Mouse (Mus musculus) regulatory T cell (primary cell): ENCODE measurements around the gene Rfx3.

Source experiments
- in situ Hi-C: fragments of 300-600 bp; cut with MboI, MseI; formaldehyde crosslinking; loops from one replicate; pipeline ENCODE4 v1.15.1; 2025; ENCODE audit warnings: high pct_unique_total_duplicates

The Rfx3 gene

GRCm38 (mm10) chr19:27905976-27906375 lies 105.0 kb downstream of the Rfx3 start:
- in situ Hi-C loops, result no loop called here

DNA sequence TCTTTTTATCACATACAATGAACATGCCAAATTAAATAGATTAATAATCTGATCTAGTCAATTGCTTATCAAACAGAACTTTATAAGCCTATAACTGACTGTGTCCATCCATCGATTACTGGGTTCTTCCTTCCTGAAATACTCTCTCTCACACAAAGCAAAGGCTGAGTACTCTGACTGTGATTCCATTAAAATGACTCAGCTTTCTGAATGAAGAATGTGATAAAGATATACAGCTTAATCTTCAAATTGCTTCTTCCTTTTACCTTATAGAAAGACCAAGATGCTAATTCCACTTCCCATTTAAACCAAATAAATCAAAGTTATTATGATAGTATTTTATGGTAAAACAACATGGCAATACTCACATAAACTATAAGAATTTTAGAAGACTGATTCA lies 105.8 kb downstream of the Rfx3 start:
- in situ Hi-C loops, result no loop called here

GRCm38 (mm10) chr19:27904655-27905054 lies 106.3 kb downstream of the Rfx3 start:
- in situ Hi-C loops, result no loop called here

- in situ Hi-C loops, result no loop called here
Observed at GRCm38 (mm10) chr19:27904209-27904608, 106.8 kb downstream of the Rfx3 start.

GRCm38 (mm10) chr19:27902601-27903000 lies 108.4 kb downstream of the Rfx3 start:
- in situ Hi-C loops, result no loop called here

- in situ Hi-C loops, result no loop called here
Observed at GRCm38 (mm10) chr19:27901693-27902092, 109.3 kb downstream of the Rfx3 start.

- in situ Hi-C loops, result no loop called here
Observed at GRCm38 (mm10) chr19:27884520-27884919, 126.4 kb downstream of the Rfx3 start.

- in situ Hi-C loops, result no loop called here
Observed at GRCm38 (mm10) chr19:27877429-27877828, 133.5 kb downstream of the Rfx3 start.

DNA sequence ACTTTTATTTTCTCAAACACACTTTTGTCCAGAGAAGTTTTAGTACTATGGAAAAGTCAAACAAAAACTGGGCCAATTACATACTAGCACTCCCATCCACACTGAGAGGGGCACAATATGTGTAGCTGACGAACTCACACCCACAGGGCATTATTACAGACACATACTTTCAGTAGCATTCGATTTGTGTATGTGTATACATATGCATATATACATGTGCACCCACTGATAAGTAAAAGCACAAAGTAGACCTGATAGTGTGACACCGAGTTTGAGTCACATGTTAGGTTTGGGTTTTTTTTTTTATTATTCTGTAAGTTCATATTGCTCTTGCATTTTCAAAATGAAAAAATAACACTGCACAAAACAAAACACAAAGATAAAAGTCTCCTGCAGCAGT lies 140.2 kb downstream of the Rfx3 start:
- in situ Hi-C loops, result no loop called here

- in situ Hi-C loops, result no loop called here
Observed at GRCm38 (mm10) chr19:27859641-27860040, 151.3 kb downstream of the Rfx3 start.

DNA sequence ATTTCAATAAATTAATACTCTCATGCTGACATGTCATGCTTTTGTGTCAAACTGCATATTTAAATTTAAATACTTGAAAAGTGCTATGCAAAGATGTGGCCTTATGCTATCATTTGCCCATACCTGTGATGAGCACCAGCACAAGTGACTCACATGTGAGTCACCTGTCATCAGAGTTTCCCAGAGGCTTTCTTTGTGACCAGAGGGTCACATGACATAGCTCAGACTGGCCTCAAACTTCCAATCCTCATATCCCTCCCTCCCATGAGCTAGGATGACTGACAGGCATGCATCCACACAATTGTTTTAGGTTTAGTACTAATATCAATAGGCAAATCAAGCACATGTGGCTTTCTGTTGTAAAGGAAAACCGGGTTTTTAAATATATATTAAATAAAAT lies 162.0 kb downstream of the Rfx3 start:
- in situ Hi-C loops, result no loop called here

- in situ Hi-C loops, result no loop called here
Observed at GRCm38 (mm10) chr19:27847055-27847454, 163.9 kb downstream of the Rfx3 start.

DNA sequence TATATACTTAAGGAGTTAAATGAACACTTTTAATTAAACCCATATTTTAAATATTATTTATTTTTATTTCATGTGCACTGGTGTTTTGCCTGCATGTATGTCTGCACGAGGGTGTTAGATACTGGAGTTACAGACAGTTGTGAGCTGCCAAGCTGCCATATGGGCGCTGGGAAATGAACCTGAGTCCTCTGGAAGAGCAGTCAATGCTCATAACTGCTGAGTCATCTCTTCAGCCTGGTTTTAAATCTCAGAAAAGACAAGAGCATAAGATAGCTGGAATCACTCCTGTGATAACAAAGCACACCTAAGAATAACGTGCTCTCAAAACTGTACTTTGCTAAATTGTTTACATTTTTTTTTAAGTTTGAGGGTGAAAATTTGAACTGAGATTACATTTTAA lies 172.3 kb downstream of the Rfx3 start:
- in situ Hi-C loops, result no loop called here

DNA sequence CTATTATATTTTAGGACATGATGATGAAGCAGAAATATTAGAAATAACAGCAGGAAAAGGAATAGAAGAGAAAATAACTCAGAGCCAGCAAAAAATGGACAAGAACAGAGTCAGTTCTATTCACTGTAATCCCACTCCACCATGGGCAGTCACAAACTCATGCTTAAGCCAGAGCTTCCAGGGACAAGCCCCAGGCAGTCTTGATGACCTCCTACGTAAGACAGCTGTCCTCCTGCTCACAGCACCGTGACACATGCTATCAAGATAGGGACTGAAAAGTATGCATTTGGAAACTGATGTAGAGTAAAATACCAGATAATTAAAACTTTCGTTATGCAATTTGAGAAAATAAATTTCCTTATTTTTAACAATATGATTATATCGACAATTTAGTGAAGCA lies 172.9 kb downstream of the Rfx3 start:
- in situ Hi-C loops, result no loop called here

DNA sequence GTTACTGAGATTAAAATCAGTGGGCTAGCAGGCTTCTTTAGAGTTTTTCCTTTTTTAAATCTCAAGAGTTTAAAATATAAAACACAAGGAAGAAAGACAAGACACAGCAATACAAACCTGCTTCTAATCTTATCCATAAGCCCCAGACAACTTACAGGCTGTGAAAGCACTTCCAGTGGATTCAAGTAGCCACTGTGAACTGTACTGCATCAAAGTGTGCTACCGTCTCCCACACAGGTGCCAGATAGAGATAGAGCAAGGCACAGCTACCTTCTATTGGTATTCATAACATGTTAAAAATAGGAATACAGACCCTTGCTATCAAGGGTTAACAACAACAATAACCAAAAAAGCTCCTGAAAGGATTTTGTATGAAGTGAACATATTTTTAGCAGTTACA lies 178.5 kb downstream of the Rfx3 start:
- in situ Hi-C loops, result no loop called here

- in situ Hi-C loops, result no loop called here
Observed at GRCm38 (mm10) chr19:27828316-27828715, 182.7 kb downstream of the Rfx3 start.

DNA sequence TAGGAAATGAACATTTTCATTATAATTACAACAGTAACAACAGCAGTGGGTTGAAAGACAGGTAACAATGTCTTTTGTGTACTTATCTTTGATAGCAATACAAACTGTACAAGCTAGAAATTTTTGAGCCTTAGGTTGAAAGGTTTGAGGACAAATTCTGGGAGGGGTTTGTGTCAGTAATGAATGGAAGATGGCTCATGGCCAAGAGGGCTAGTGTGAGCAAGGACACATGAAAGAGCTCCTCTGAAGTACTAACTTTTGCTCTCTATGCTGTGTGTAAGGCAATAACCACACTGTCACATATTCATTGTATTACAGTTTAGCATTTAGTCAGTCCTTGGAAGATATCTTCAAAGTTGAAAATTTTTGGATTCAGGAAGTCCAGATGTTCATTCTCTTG lies 193.3 kb downstream of the Rfx3 start:
- in situ Hi-C loops, result no loop called here

DNA sequence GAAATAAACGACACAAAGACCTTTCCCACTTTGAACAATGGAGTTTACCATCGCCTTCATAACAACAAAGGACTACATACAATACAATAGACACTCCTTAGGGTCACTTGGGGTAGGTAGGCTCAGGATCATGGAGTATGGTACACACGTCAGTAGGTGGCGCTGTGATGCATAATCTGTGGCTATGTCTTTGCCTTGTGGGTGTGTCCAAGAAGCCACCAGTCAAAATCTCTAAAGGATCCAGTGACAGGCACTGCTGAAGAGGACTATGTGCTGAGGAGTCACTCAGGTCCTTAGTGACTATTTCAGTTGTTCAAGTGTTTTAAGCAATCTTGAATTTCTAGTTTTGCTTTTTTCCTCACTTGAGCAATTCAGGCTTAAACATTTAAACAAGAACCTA lies 230.9 kb downstream of the Rfx3 start:
- in situ Hi-C loops, result no loop called here

- in situ Hi-C loops, result no loop called here
Observed at GRCm38 (mm10) chr19:27770716-27771265, 240.2 kb downstream of the Rfx3 start.

DNA sequence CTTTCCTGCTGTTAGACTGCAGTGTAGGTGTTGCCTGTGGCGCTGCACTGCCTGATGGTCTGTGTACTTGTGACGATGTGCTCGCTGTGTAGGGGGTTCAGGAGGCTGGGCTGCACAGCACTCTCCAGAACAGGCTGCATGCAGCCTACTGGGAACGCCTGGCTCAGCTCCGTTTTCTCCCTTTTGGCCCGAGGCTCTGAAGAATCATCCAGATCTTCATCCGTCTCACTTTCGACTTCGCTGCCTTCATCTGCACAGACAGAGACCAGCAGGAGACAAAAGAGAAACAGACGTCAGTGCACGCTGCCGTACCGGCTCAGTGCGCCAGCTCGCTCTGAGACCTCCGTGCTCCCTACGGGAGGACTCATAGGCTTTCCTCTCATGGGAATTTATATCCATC lies 242.5 kb downstream of the Rfx3 start:
- in situ Hi-C loops, result no loop called here

DNA sequence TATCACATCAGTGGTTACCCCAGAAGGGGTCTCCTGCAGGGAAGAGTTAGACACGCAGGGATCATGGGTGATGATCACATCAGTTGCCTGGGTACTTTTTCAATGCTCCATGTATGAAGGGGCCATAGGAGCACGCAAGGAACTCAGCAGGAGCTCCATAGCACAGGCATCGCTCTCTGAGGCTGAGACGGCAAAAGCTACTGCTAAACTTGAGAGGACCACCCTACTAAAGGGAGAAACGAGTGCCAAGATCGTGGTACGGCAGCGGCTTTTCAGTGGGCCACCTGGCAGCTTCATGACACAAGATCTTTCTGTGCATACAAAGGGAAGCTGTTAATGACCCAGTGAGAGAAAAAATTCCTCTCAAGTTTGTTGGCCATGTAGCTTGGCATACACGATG lies 250.7 kb downstream of the Rfx3 start:
- in situ Hi-C loops, result no loop called here

DNA sequence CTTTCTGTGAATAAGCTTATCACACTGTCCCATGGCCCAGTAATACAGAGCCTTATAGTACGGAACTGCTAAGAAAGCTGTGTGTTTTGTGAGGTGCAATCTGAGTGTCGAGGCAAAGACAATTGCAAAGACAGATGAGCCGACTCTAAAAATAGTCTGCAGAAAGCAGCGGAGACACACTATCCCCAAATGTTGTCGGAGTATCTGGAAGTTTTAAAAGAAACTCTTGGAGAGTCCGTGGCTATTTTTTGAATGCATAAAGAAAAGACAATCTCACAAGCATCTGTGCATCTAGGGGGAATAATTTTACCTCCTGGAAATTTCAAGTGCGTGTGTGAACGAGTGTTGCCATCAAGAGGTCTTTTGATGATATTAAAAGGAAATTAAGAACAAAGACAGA lies 251.6 kb downstream of the Rfx3 start:
- in situ Hi-C loops, result no loop called here

- in situ Hi-C loops, result no loop called here
Observed at GRCm38 (mm10) chr19:27747301-27747700, 263.7 kb downstream of the Rfx3 start.

- in situ Hi-C loops, result no loop called here
Observed at GRCm38 (mm10) chr19:27738908-27739307, 272.1 kb downstream of the Rfx3 start.
